Mouse (Mus musculus): ENCODE measurements at regions not wholly inside any gene's neighbourhood (a gene's known extent, or its start where the extent isn't known, plus 50 kb on each side); places are given as distances from the start of the nearest gene placed in this dataset.

DNA sequence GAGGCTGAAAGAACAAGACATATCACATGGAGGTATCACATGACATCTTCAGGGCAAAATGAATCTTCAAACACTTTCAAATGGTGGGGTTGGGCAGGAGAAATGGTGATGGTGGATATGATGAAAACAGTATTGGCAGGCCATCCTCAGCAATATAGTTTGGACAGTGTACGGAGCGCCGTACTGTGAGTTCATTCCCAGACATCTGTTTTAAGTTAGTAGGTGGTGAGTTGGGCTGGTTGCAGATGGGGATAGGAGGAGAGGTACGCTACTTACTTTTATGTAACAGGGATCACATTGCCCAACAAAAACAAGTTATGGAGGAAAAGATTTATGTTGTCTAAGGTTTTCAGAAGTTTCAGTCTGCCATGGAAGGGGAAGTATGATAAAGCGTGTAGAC is 246.6 kb downstream of the Gm11146 start:
- DNase-seq (no peak), ATAC-seq (no peak)
- H3K4me2 ChIP-seq (ENCODE audit: low read depth): no peak overlapping the region
- no peaks in the 10 kb centered on the region for H3K27me3 ChIP-seq (ENCODE audit: insufficient read depth, low read length)
- H3K36me3 ChIP-seq (ENCODE audit: insufficient read depth): no peaks in the 10 kb centered on the region; the same call in 1 of the 2 replicates
- no peak overlapping the region for H3K9ac ChIP-seq
- TF ChIP-seq CTCF (IDR thresholded peaks at IDR 0.05; ENCODE audit: low read depth): no peak
- H3K27ac ChIP-seq (ENCODE audit: low read depth, low read length): no peak overlapping the region
- 97% methylated on average over 5 of the region's 5 CpGs for WGBS
- no peak overlapping the region for H3K4me3 ChIP-seq (ENCODE audit: low read depth, low read length)
- no peaks in the 10 kb centered on the region for H3K9me3 ChIP-seq (ENCODE audit: low read length)
- H3K4me1 ChIP-seq (ENCODE audit: insufficient read depth): no peaks in the 10 kb centered on the region; the same call in 1 of the 2 replicates

- no peak for DNase-seq
- Histone ChIP-seq H3K4me3 (ENCODE audit: low read depth, low read length) (no peak overlapping the region), H3K27ac (ENCODE audit: low read depth, low read length) (no peak overlapping the region), H3K9me3 (ENCODE audit: low read length) (no peaks in the 10 kb centered on the region), H3K4me2 (ENCODE audit: low read depth) (no peak overlapping the region), H3K27me3 (ENCODE audit: insufficient read depth, low read length) (no peaks in the 10 kb centered on the region), H3K36me3 (ENCODE audit: insufficient read depth) (no peaks in the 10 kb centered on the region; the same call in 1 of the 2 replicates), H3K4me1 (ENCODE audit: insufficient read depth) (no peaks in the 10 kb centered on the region; the same call in 1 of the 2 replicates), H3K9ac (no peak overlapping the region)
- 85% methylated on average over 3 of the region's 3 CpGs for WGBS
- TF ChIP-seq CTCF (IDR thresholded peaks at IDR 0.05; ENCODE audit: low read depth): no peak
- no peak for ATAC-seq
These were observed 247.6 kb downstream of the Gm11146 start for GRCm38 (mm10) chr16:77354201-77354712.

DNA sequence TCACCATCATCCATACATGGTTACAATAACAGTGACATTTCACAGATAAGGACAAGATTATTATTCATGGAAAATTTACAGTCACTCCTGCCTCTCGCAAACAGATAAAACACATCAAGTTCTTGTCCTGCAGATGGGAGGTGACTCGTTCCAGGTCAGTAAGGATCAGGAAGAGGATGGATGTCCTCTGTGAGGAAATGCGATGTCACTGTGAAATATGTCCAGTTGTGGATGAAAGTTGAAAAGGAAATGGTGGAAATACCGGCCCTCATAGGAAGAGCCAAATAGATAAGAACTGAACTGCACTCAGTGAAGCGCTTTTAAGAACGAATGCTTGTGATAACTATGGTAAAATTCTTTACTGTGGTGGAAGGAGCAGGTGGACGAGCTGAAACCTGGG is 255.8 kb downstream of the Gm11146 start:
- Histone ChIP-seq H3K36me3 (ENCODE audit: insufficient read depth) (no peaks in the 10 kb centered on the region), H3K4me3 (ENCODE audit: low read depth, low read length) (no peak overlapping the region), H3K4me2 (ENCODE audit: low read depth) (no peak overlapping the region), H3K27ac (ENCODE audit: low read depth, low read length) (no peak overlapping the region), H3K9me3 (ENCODE audit: low read length) (no peaks in the 10 kb centered on the region), H3K4me1 (ENCODE audit: insufficient read depth) (no peaks in the 10 kb centered on the region), H3K9ac (no peak overlapping the region), H3K27me3 (ENCODE audit: insufficient read depth, low read length) (no peaks in the 10 kb centered on the region)
- TF ChIP-seq CTCF (IDR thresholded peaks at IDR 0.05; ENCODE audit: low read depth): no peak
- 87% methylated on average over 7 of the region's 7 CpGs for WGBS
- DNase-seq (no peak), ATAC-seq (no peak)

GRCm38 (mm10) chr16:77332285-77332684 is 269.6 kb downstream of the Gm11146 start:
- Histone ChIP-seq H3K4me1 (ENCODE audit: insufficient read depth) (peaks cover 18% of the 10 kb centered on the region), H3K4me2 (ENCODE audit: low read depth) (peak overlapping the region; percentile 4), H3K27ac (ENCODE audit: low read depth, low read length) (peak overlapping the region; percentile 22; the same call in 1 of the 2 replicates), H3K9ac (no peak overlapping the region), H3K9me3 (ENCODE audit: low read length) (no peaks in the 10 kb centered on the region), H3K4me3 (ENCODE audit: low read depth, low read length) (no peak overlapping the region), H3K36me3 (ENCODE audit: insufficient read depth) (no peaks in the 10 kb centered on the region), H3K27me3 (ENCODE audit: insufficient read depth, low read length) (no peaks in the 10 kb centered on the region)
- ATAC-seq (no peak; the same call in 1 of the 2 replicates), DNase-seq (peak; percentile 25)
- WGBS: 46% methylated on average over 6 of the region's 6 CpGs
- no peak for TF ChIP-seq CTCF (IDR thresholded peaks at IDR 0.05; ENCODE audit: low read depth)

DNA sequence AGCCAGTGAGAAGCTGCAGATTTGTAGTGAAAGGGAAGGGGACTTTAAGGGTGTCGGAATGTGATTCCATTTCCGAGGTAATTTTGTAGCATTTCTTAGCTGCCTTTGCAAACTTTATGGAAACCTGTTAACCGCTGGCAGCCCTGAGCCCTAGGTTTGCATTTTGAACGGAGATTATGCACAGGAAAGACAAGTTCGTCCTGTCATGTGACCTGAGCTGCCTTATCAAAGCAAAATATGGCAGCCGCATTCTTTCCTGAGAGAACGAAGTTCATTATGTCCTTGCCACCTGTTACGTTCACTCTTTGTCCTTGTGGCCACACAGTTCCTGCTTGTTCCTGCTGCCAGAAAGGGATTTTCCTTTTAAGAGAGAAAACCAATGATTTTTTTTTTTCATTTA is 270.9 kb downstream of the Gm11146 start:
- no peak for TF ChIP-seq CTCF (IDR thresholded peaks at IDR 0.05; ENCODE audit: low read depth)

GRCm38 (mm10) chr16:77329711-77330530 is 272.0 kb downstream of the Gm11146 start:
- peak overlapping the region; percentile 52 for H3K9ac ChIP-seq
- peaks cover 18% of the 10 kb centered on the region for H3K4me1 ChIP-seq (ENCODE audit: insufficient read depth)
- H3K27ac ChIP-seq (ENCODE audit: low read depth, low read length): peak overlapping the region; percentile 80
- TF ChIP-seq CTCF (IDR thresholded peaks at IDR 0.05; ENCODE audit: low read depth): no peak
- peak overlapping the region; percentile 58 for H3K4me2 ChIP-seq (ENCODE audit: low read depth)
- ATAC-seq (no peak), DNase-seq (peak; percentile 55)
- no peaks in the 10 kb centered on the region for H3K36me3 ChIP-seq (ENCODE audit: insufficient read depth)
- H3K9me3 ChIP-seq (ENCODE audit: low read length): no peaks in the 10 kb centered on the region
- no peaks in the 10 kb centered on the region for H3K27me3 ChIP-seq (ENCODE audit: insufficient read depth, low read length)
- H3K4me3 ChIP-seq (ENCODE audit: low read depth, low read length): peak overlapping the region; percentile 34
- WGBS: 9% methylated on average over 10 of the region's 10 CpGs

More for the DNA sequence above, 270.9 kb downstream of the Gm11146 start:
- Histone ChIP-seq H3K27ac (ENCODE audit: low read depth, low read length) (0 out of 2 replicates have a peak overlapping the region, but pooled peaks have one; percentile 47), H3K36me3 (ENCODE audit: insufficient read depth) (no peaks in the 10 kb centered on the region), H3K9ac (peak overlapping the region; percentile 22), H3K9me3 (ENCODE audit: low read length) (no peaks in the 10 kb centered on the region), H3K4me1 (ENCODE audit: insufficient read depth) (peaks cover 18% of the 10 kb centered on the region), H3K4me3 (ENCODE audit: low read depth, low read length) (peak overlapping the region; percentile 34), H3K27me3 (ENCODE audit: insufficient read depth, low read length) (no peaks in the 10 kb centered on the region), H3K4me2 (ENCODE audit: low read depth) (peak overlapping the region; percentile 58)
- ATAC-seq (no peak; the same call in 1 of the 2 replicates), DNase-seq (peak; percentile 63)
- WGBS: 8% methylated on average over 8 of the region's 8 CpGs

GRCm38 (mm10) chr16:77329160-77329691 is 272.7 kb downstream of the Gm11146 start:
- Histone ChIP-seq H3K27ac (ENCODE audit: low read depth, low read length) (peak overlapping the region; percentile 80), H3K27me3 (ENCODE audit: insufficient read depth, low read length) (no peaks in the 10 kb centered on the region), H3K9me3 (ENCODE audit: low read length) (no peaks in the 10 kb centered on the region), H3K4me2 (ENCODE audit: low read depth) (peak overlapping the region; percentile 58), H3K4me3 (ENCODE audit: low read depth, low read length) (peak overlapping the region; percentile 34), H3K9ac (peak overlapping the region; percentile 52), H3K4me1 (ENCODE audit: insufficient read depth) (peaks cover 18% of the 10 kb centered on the region), H3K36me3 (ENCODE audit: insufficient read depth) (no peaks in the 10 kb centered on the region)
- peak; percentile 56 for ATAC-seq
- no peak for TF ChIP-seq CTCF (IDR thresholded peaks at IDR 0.05; ENCODE audit: low read depth)
- WGBS: 5% methylated on average over 17 of the region's 17 CpGs
- DNase-seq: peak; percentile 52

Measured in forebrain, postnatal 0 days (tissue).